Mouse (Mus musculus) kidney, adult 2 months (tissue): Measurements from ENCODE around the gene Spata25. TPM values are rescaled to one million over a fixed set of nuclear protein-coding genes. Genes with fewer than 3 reads are reported as not detected.
A peak's percentile ranks its signal among the peaks of the same experiment; 100 is the strongest.

ENCODE experiments used
- DNase-seq: peaks from one replicate; pipeline ENCODE4 v3.0.0; 2021
- H3K27ac ChIP-seq: fragments of 200-500 bp; 2 replicates; pipeline ENCODE4 v1.5.1; 2012; ENCODE audit warnings: low read depth, low read length, control low read depth, inconsistent platforms; ENCODE audit not compliant: insufficient read depth
- H3K27me3 ChIP-seq: fragments of 200-500 bp; replicated peaks from 2 replicates; pipeline ENCODE4 v1.6.1; 2012; ENCODE audit warnings: mild to moderate bottlenecking, moderate library complexity, low read length, inconsistent platforms; ENCODE audit not compliant: control insufficient read depth, insufficient read depth
- H3K36me3 ChIP-seq: fragments of 200-500 bp; 2 replicates; pipeline ENCODE4 v1.6.1; 2012; ENCODE audit warnings: mild to moderate bottlenecking, moderate library complexity, low read length, inconsistent platforms; ENCODE audit not compliant: control insufficient read depth, insufficient read depth
- H3K4me1 ChIP-seq: fragments of 200-500 bp; 2 replicates; pipeline ENCODE4 v1.6.1; 2011; ENCODE audit warnings: low read length; ENCODE audit not compliant: control insufficient read depth, insufficient read depth
- H3K4me3 ChIP-seq: fragments of 200-500 bp; 2 replicates; pipeline ENCODE4 v1.5.1; 2011; ENCODE audit warnings: mild to moderate bottlenecking, low read depth, low read length, control low read depth; ENCODE audit not compliant: insufficient read depth
- CTCF ChIP-seq: fragments of 200-500 bp; conservative IDR thresholded peaks from 2 replicates; pipeline ENCODE4 v1.5.1; 2011; ENCODE audit warnings: low read depth, mild to moderate bottlenecking, control low read depth, low read length, moderate library complexity, mixed read lengths; ENCODE audit not compliant: insufficient read depth, insufficient read length
- POLR2A ChIP-seq: fragments of 200-500 bp; IDR thresholded peaks from one replicate; pipeline ENCODE4 v1.6.1; 2011; ENCODE audit warnings: low read depth, low read length, control low read depth
- WGBS: fragments of 180-500 bp; shearing (Covaris S2); methylation state at CpG from one replicate; pipeline ENCODE4 v1.1.7; 2018; 5-methylcytosine and 5-hydroxymethylcytosine counted together
- polyA plus RNA-seq: library from polyadenylated mRNA; depleted of rRNA; stranded (reverse); fragments of >200 nt; gene quantifications from 2 replicates; pipeline ENCODE4 v1.2.3, GENCODE M21; 2012

The Spata25 gene
- polyA plus RNA-seq, 1 experiment = not detected

GRCm38 (mm10) chr2:164832032-164832747 lies 3.9 kb upstream of the Spata25 start:
- TF ChIP-seq CTCF (no peak), POLR2A (no peak)
- Histone ChIP-seq H3K36me3 (no peaks in the 10 kb centered on the region), H3K4me3 (peak overlapping the region; percentile 71; the same call in 1 of the 2 replicates), H3K27ac (no peak overlapping the region), H3K4me1 (0 out of 2 replicates have a peak, but pooled peaks cover 3% of the 10 kb centered on the region), H3K27me3 (no peaks in the 10 kb centered on the region)
- 61% methylated on average over 16 of the region's 16 CpGs for WGBS
- DNase-seq = no peak

GRCm38 (mm10) chr2:164831029-164831428 lies 2.7 kb upstream of the Spata25 start:
- WGBS = 47% methylated on average over 10 of the region's 10 CpGs
- H3K4me1 ChIP-seq = 0 out of 2 replicates have a peak, but pooled peaks cover 3% of the 10 kb centered on the region
- TF ChIP-seq POLR2A (no peak), CTCF (no peak)
- peak; percentile 33 for DNase-seq
- no peak overlapping the region for H3K27ac ChIP-seq
- no peaks in the 10 kb centered on the region for H3K36me3 ChIP-seq
- no peak overlapping the region for H3K4me3 ChIP-seq
- no peaks in the 10 kb centered on the region for H3K27me3 ChIP-seq

DNA sequence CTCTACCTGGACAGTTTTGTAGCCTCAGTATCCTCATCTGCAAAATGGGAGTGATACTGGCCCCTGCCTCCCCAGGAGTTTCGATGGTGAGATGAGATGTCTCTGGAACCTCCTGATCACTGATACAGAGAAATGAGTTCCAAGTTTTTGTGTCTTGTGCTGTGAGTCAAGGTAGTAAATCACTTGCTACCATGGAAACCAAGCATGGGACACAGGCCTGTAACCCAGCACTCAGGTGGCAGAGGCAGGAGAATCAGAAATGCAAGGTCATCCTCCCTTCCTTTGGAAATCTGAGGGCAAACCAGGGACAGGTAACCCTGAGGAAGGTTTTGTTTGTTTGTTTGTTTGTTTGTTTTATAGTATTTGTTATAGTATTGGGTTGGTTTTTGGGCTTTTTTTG lies 753 bp upstream of the Spata25 start:
- TF ChIP-seq POLR2A (no peak), CTCF (no peak)
- no peak for DNase-seq

DNA sequence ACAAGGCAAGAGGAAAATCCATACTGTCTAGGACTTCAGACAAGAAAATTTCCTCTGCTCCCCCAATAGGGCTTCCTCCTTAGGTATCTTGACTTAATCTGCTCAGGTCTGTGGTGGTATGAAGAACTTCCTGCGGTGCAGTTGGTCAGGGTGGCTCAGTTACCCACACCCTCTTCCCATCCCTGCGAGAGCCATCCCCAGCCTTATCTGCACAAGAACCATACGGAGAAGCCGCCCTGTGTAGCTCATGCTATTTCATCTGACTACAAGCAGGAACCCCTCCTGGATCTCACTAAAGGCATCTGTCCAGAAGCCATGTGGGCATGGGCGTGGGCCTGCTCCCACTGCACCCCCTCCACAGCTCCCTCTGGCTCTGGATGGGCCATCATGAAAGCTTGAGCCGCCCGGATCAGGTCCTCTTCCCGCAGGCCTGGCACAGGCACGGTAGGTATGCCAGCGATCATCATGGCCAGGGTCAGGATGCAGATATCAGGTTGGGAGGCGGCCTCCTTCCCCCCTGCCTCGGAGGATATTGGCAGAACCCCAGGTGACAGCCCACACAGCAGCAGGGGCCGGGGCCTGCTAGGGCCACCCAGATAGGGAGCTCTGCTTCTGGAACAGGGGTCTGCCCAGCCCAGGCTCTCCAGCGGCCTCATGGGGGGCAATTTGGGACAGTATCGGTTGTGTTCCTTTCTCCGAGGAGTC lies 1.0 kb downstream of the Spata25 start:
- no peak for TF ChIP-seq CTCF
- no peak for TF ChIP-seq POLR2A
- 83% methylated on average over 16 of the region's 16 CpGs for WGBS
- DNase-seq = no peak

More for the DNA sequence above, 753 bp upstream of the Spata25 start:
- Histone ChIP-seq H3K4me3 (no peak overlapping the region), H3K4me1 (no peaks in the 10 kb centered on the region), H3K27ac (no peak overlapping the region), H3K36me3 (peaks cover 3% of the 10 kb centered on the region; the same call in 1 of the 2 replicates), H3K27me3 (no peaks in the 10 kb centered on the region)
- 98% methylated on average over 1 of the region's 1 CpGs for WGBS

GRCm38 (mm10) chr2:164825521-164825920 lies 2.8 kb downstream of the Spata25 start:
- DNase-seq = no peak
- H3K36me3 ChIP-seq = peaks cover 3% of the 10 kb centered on the region; the same call in 1 of the 2 replicates
- WGBS = 97% methylated on average over 17 of the region's 17 CpGs

More for the DNA sequence above, 1.0 kb downstream of the Spata25 start:
- H3K27ac ChIP-seq = no peak overlapping the region
- no peak overlapping the region for H3K4me3 ChIP-seq
- H3K4me1 ChIP-seq = no peaks in the 10 kb centered on the region; the same call in 1 of the 2 replicates
- H3K27me3 ChIP-seq = no peaks in the 10 kb centered on the region
- H3K36me3 ChIP-seq = peaks cover 3% of the 10 kb centered on the region; the same call in 1 of the 2 replicates

DNA sequence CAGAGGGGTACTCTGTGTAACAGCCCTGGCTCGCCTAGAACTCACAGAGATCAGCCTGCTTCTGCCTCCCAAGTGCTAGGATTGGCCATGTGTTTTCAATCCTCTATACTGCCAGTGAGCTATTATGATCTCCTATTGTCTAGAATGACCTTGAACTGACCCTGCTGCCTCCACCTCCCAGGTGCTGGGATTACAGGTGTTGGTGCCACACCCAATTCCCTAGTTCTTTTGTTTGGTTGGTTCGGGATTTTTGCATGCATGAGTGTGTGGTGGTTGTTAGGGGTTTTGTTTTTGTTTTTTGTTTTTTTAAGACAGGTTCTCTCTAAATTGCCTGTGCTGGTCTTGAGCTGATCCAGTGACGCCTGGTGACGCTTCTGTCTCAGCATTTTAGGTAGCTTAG lies 4.4 kb downstream of the Spata25 start:
- Histone ChIP-seq H3K27me3 (no peaks in the 10 kb centered on the region), H3K36me3 (peaks cover 3% of the 10 kb centered on the region; the same call in 1 of the 2 replicates), H3K27ac (no peak overlapping the region), H3K4me3 (no peak overlapping the region), H3K4me1 (no peaks in the 10 kb centered on the region; the same call in 1 of the 2 replicates)
- DNase-seq = no peak
- 87% methylated on average over 4 of the region's 4 CpGs for WGBS
- TF ChIP-seq CTCF = no peak
- TF ChIP-seq POLR2A = no peak

More at GRCm38 (mm10) chr2:164825521-164825920, 2.8 kb downstream of the Spata25 start:
- H3K4me3 ChIP-seq = no peak overlapping the region
- TF ChIP-seq CTCF = no peak
- H3K27me3 ChIP-seq = no peaks in the 10 kb centered on the region
- H3K27ac ChIP-seq = no peak overlapping the region
- no peaks in the 10 kb centered on the region; the same call in 1 of the 2 replicates for H3K4me1 ChIP-seq

DNA sequence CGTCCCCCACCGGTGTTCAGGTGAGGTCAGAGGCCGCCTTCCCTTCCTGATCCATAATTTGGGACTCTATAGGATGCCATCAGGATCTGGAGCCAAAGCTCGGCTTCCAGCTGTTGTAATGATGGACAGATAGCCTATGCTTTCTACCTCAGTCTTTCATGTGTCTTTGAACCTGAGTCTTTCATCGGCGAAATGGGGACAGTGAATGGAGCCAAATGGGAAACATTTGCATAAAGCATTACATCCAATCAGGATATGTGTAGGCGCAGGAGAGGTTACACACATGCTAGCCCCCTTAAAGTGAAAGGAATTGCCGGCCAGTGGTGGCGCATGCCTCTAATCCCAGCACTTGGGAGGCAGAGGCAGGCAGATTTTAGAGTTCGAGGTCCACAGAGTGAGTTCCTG lies 5.2 kb downstream of the Spata25 start:
- Histone ChIP-seq H3K36me3 (peaks cover 3% of the 10 kb centered on the region; the same call in 1 of the 2 replicates), H3K27ac (peak overlapping the region; percentile 33; the same call in 1 of the 2 replicates)
- peak; percentile 51 for DNase-seq

More for the DNA sequence above, 5.2 kb downstream of the Spata25 start:
- Histone ChIP-seq H3K4me1 (no peaks in the 10 kb centered on the region; the same call in 1 of the 2 replicates), H3K4me3 (peak overlapping the region; percentile 70), H3K27me3 (no peaks in the 10 kb centered on the region)
- 0% methylated on average over 10 of the region's 10 CpGs for WGBS
- TF ChIP-seq CTCF (no peak), POLR2A (no peak)
